Mouse (Mus musculus): ENCODE results near the gene Lemd2.

Lemd2 gene

GRCm38 (mm10) chr17:27189640-27190216, 14.5 kb downstream of the Lemd2 start:
- DNase-seq (ENCODE audit: low read depth in 1 of 2, low spot score in 2 of 2) = no peak

DNA sequence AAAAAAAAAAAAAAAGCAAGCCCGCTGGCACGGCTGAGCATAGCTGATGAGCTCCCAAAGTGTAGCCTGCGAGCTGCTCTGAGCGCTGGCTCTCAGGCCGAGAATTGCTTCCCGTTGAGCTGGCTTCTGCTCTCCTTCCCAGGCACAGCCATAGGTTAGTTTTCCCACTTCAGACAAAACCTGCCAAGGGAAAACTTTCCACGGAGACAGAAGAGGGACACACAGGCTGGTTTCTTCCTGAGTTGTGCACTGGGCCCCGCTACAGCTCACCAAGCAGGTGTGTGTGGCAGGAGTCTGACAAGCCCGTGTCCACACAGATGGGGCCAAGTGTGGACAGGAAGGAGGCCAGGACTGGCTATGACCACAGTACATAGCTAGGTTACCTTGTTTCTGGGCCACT, 15.4 kb downstream of the Lemd2 start:
- DNase-seq (ENCODE audit: low read depth in 1 of 2, low spot score in 2 of 2) = no peak

GRCm38 (mm10) chr17:27187059-27187458, 17.2 kb downstream of the Lemd2 start:
- DNase-seq (ENCODE audit: low read depth in 1 of 2, low spot score in 2 of 2) = no peak

GRCm38 (mm10) chr17:27186068-27186467, 18.2 kb downstream of the Lemd2 start:
- no peak for DNase-seq (ENCODE audit: low read depth in 1 of 2, low spot score in 2 of 2)

DNA sequence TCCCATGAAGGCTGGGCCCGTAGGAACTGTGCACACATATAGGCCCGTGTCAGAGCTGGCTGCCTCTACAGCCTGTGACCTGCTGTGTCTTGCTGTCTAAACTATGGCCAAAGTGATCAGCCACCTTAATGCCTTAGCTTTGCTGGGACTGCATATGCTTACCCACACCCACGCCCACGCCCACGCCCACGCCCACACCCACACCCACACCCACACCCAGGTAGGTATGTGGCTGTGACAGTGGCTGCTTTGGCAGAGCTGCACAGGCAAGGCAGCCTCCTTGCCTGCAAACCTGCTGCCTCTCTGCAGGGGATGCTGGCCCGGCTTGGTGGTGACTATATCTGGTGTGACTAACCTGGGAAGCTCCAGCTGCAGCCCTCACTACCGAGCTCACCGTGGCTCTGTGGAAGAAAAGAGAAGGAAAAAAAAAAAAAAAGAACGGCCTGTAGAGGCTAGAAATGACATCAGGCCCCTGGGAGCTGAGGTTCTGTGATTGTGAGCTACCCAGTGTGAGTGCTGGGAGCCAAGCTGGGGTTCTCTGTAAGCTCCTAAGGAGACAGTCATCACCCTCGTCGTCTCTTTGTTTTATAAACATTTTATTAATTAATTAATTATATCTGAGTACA, 20.5 kb downstream of the Lemd2 start:
- no peak for DNase-seq (ENCODE audit: low read depth in 1 of 2, low spot score in 2 of 2)

DNA sequence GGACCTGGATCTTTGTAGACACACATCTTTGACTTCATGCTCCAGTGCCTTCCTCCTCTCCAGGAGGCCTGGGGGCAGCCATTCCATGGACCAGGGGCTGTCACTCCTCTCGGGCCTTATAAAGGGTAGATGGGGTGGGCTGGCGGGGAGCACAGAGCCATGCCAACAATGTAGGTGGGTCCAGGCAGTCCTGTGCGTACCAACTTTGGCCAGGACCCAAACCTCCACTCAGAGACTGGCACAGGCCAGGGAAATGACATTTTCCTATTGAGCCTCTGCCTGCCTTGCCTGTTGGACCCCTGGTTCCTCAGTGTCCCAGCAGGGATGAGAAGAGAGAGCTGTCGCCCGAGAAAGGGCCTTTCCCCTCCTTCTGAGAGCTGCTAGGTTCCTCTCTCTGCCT, 21.9 kb downstream of the Lemd2 start:
- no peak for DNase-seq (ENCODE audit: low read depth in 1 of 2, low spot score in 2 of 2)

GRCm38 (mm10) chr17:27181666-27182065, 22.6 kb downstream of the Lemd2 start:
- no peak for DNase-seq (ENCODE audit: low read depth in 1 of 2, low spot score in 2 of 2)

GRCm38 (mm10) chr17:27179681-27180280, 24.5 kb downstream of the Lemd2 start:
- no peak for DNase-seq (ENCODE audit: low read depth in 1 of 2, low spot score in 2 of 2)

- DNase-seq (ENCODE audit: low read depth in 1 of 2, low spot score in 2 of 2) = no peak
Measured at GRCm38 (mm10) chr17:27178427-27179177, 25.7 kb downstream of the Lemd2 start.

DNA sequence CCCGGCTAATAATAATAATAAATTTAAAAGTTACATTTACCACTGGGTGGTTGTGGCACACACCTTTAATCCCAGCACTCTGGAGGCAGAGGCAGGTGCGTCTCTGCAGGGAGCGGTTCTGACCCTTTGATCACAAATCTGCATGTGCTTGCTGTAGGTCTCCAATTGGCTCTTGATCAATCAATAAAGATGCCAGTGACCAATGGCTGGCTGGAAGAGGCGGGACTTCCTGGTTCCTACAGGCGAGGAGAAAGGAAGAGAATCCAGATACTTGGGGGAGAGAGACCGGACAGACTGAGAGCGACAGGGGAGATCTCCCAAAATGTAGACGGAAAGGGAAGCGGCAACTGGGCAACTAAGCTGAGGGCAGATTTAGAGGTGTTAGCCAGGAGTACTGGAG, 26.2 kb downstream of the Lemd2 start:
- DNase-seq (ENCODE audit: low read depth in 1 of 2, low spot score in 2 of 2) = no peak

DNA sequence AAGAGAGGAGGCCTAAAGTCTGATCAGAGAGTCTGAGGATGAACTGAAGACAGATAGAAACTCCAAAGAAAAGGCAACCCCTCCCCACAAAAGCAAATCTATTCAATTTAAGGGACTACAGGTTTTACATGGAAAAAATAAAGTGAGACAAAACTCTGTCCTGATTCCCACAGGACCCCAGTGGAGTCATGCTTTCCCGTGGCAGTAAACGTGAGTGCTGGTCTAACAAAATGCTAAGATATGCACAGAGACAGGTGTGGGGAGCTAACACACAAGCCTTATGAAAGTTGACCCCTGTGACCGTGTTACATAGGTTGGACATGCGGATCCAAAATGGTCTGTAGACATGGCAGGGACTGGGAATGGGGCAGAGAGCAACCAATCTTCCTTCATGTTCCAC, 27.5 kb downstream of the Lemd2 start:
- no peak for DNase-seq (ENCODE audit: low read depth in 1 of 2, low spot score in 2 of 2)

GRCm38 (mm10) chr17:27176287-27176686, 28.0 kb downstream of the Lemd2 start:
- no peak for DNase-seq (ENCODE audit: low read depth in 1 of 2, low spot score in 2 of 2)

DNA sequence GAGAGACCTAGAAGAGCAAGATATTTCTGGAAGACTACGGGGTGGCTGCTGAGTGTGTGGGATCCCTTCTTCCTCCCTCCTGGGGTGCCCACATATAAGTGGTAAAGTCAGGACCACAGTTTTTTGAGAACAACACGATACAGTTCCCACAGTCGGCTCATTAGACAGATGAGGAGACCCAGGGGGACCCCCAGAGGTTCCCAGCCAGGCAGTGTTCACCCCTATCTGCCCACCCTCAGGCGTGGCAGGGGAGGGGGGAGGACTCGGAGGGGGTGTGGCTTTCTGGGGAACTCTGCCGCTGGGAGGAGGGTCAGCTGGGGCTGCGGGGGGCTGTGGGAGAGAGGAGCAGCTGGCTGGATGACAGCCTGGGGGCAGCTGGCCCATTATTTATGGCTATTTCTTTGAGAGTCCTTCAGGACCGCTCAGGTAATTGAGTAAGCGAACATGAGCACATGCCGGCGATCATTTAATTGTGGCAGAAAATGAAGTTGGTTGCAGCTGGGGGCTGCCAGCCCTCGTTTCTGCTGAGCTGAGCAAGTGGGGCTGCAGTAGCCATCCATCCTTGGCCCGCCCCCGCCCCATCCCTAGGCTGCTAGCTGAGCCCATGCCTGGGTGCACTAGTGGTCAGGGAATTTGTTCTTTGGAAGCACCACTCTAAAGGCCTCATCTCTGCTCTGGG, 28.9 kb downstream of the Lemd2 start:
- no peak for DNase-seq (ENCODE audit: low read depth in 1 of 2, low spot score in 2 of 2)

DNA sequence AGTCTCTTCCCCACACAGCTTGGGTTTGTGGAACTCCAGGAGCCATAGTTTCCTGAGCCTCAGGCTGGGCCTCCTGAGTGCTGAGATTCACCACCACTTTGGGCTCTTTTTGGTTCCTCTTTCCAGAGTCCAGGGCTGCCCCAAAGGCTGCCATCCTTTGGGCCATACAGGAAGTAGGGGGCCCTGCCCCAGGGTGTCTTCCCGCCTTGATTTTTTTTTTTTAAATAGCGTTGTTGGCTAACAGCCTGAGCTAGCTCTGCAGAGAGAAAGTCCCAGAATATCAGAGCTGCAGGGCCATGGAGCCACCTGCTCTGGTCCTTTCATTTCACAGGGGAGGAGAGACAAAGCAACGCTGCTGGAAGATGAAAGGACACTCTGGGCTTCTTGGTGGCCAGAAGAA, 30.6 kb downstream of the Lemd2 start:
- DNase-seq (ENCODE audit: low read depth in 1 of 2, low spot score in 2 of 2) = peak; percentile 37 to 65

- DNase-seq (ENCODE audit: low read depth in 1 of 2, low spot score in 2 of 2) = no peak
Measured at GRCm38 (mm10) chr17:27172459-27172858, 31.8 kb downstream of the Lemd2 start.

DNA sequence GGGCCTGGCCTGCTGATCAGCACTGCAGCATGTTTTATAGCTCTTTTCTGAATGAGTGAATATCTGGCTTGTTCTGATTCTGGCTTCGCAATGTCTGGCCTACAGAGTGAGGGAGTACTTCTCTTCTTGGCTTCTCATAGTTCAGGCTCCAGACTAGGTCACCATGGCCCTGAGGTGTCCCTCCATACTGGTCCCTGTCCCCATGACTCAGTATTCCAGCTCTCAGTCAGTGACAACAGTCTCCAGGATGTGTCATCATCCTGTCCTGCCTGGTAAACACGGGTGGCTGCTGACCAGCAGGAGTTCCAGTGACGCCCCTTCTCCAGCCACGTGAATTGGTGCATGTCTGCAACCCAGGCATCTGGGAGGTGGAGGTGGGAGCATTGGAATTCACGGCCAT, 33.1 kb downstream of the Lemd2 start:
- DNase-seq (ENCODE audit: low read depth in 1 of 2, low spot score in 2 of 2) = no peak

- no peak for DNase-seq (ENCODE audit: low read depth in 1 of 2, low spot score in 2 of 2)
Measured at GRCm38 (mm10) chr17:27169952-27170695, 34.1 kb downstream of the Lemd2 start.

GRCm38 (mm10) chr17:27168569-27168968, 35.7 kb downstream of the Lemd2 start:
- DNase-seq (ENCODE audit: low read depth in 1 of 2, low spot score in 2 of 2) = no peak

GRCm38 (mm10) chr17:27167545-27167944, 36.7 kb downstream of the Lemd2 start, which contains the start of gene Ip6k3:
Gene Ip6k3 (minus strand): TSS chr17:27167795.
- no peak for DNase-seq (ENCODE audit: low read depth in 1 of 2, low spot score in 2 of 2)

GRCm38 (mm10) chr17:27166901-27167300, 37.4 kb downstream of the Lemd2 start:
- no peak for DNase-seq (ENCODE audit: low read depth in 1 of 2, low spot score in 2 of 2)
